Mouse (Mus musculus) layer of hippocampus, postnatal 25 days (tissue): ENCODE results near the gene Nf2. TPM values are rescaled to one million over a fixed set of nuclear protein-coding genes. Genes with fewer than 3 reads are reported as not detected.
"Not testable (repeated sequence)": the region's sequence is repeated elsewhere in the genome, so short reads cannot be mapped to it uniquely, and the experiment has no call there.

Experiments used
- DNase-seq, 2 experiments: peaks; one replicate each; pipeline ENCODE4 v3.0.0; 2022; ENCODE audit warnings: mixed read lengths in 2 of 2, low spot score in 1 of 2; ENCODE audit errors: extremely low spot score in 1 of 2
- total RNA-seq, 2 experiments: library from RNA; stranded (reverse); gene quantifications; 2 replicates each; pipeline ENCODE4 v1.2.3; 2021

The Nf2 gene
- total RNA-seq, 2 experiments from 2014 or later, result 102 to 107 TPM

- DNase-seq, result no peak
Observed at GRCm38 (mm10) chr11:4840942-4841526, 8.3 kb downstream of the Nf2 start.

DNA sequence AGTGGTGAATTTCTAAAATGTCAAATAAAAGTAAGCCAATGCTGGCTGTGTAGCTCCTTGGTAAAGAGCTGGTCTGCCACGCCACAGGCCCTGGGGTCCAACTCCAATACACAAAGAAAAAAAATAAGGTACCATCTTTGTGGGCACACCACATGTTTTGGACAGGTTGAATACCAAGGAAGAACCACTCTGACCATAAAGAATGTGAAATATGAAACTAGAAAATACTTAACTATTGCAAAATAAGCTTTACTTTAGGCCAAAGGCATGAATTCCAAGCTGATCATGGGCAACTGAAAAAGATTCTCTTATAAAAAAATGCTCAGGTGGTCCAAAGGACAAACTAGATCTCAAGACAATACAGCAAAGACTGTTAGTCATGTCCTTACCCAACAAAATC is 11.1 kb downstream of the Nf2 start:
- DNase-seq, result no peak

GRCm38 (mm10) chr11:4837342-4837741 is 12.0 kb downstream of the Nf2 start:
- DNase-seq, result no peak

DNA sequence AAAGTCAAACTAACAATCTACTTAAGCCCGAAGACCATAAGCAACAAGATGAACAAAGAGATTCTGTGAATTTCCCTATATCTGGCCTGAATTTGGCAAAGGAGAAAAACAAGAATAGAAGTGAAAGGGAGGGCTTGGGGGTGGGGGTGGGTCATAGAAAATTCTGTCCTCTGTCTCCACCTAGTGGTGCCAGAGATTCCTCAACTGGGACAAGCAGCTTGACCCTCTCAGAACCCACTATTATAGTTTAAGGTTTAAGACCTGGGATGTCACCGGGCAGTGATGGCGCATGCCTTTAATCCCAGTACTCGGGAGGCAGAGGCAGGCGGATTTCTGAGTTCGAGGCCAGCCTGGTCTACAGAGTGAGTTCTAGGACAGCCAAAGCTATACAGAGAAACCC is 12.6 kb downstream of the Nf2 start:
- peak in 1 of 2 experiments; percentile 51 for DNase-seq

GRCm38 (mm10) chr11:4835436-4835835 is 13.9 kb downstream of the Nf2 start:
- no peak for DNase-seq

GRCm38 (mm10) chr11:4833295-4833939 is 15.9 kb downstream of the Nf2 start:
- DNase-seq, result no peak

DNA sequence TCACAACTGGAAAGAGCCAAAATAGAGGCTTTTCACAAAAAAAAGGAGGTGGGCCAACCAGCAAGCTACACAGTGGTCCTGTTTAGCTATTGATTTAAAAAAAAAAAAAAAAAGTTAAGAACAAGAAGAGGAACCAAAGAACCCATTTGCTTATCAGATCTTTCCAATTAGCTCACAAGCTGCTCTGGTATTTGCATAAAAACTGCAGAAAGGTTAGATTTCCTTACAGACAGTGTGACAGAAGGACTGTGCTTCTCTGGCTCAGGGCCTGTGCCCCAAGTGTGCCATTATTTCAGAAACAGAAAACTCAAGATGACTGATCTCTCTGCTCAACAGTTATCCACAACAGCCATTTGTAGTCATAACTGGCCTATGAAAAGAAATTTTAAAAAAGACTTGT is 18.3 kb downstream of the Nf2 start:
- DNase-seq, result no peak

DNA sequence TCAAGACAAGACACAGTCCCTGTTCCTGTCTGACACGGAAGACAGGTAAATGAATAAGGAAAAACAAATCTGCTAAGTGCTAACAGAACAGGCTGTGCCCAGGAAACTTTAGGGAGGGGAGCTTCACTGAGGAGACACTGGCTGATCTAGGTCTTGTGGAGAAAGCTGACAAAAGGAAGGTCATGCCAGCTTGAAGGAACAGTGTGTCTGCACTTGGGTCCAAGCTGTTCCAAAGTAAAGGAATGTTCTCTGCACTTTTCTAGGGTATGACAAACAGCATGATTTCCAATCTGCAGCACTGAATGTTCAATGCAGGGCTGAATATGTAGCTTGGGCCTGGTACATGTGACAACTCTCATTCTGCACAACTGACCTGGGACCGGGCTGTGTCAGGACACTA is 21.4 kb downstream of the Nf2 start:
- no peak for DNase-seq

GRCm38 (mm10) chr11:4827340-4827739 is 22.0 kb downstream of the Nf2 start:
- no peak for DNase-seq

GRCm38 (mm10) chr11:4826152-4826778 is 23.1 kb downstream of the Nf2 start:
- no peak for DNase-seq

DNA sequence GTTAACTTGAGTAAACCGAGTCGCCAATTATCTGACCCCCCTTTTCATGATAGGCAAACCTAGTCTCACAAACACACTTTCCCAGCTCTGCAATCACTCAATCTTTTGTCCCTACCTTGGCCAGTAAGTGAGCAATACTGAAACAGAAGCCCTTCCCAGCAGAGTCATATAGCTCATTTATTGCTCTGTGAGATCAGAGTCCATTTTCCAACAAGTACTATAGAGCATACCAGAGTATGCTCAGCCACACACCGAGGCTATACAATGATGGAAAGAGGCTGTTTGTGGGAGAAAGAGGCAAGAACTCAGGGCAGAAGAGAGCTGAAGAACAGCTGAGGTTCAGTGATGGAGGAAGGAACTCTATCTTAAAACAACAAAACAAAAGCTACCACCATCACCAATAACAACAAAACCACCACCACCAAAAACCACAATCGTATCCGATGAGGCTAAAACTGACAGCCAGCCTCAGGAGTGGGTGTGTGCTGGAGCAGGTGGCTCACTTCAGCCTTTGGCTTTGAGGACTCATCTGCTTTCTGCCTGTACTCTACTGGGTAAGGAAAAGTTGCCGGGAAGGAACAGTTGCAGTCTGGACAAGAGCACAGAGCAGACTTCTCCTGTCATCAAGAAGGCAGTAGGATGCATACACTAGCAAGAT is 25.6 kb downstream of the Nf2 start:
- DNase-seq, result no peak

DNA sequence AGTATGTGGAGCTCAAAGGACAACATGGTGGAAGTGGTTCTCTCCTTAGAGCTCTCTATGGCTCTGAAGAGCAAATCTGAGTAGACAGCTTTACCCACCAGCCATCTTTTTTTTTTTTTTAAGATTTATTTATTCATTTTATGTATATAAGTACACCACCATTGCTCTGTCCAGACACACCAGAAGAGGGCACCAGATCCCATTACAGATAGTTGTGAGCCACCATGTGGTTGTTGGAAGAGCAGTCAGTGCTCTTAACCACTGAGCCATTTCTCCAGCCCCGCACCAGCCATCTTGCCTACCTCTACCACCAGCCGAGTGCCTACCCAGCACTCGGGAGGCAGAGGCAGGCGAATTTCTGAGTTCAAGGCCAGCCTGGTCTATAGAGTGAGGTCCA is 26.9 kb downstream of the Nf2 start:
- not testable (repeated sequence) for DNase-seq

GRCm38 (mm10) chr11:4821492-4822445 is 27.6 kb downstream of the Nf2 start:
- DNase-seq, result no peak

DNA sequence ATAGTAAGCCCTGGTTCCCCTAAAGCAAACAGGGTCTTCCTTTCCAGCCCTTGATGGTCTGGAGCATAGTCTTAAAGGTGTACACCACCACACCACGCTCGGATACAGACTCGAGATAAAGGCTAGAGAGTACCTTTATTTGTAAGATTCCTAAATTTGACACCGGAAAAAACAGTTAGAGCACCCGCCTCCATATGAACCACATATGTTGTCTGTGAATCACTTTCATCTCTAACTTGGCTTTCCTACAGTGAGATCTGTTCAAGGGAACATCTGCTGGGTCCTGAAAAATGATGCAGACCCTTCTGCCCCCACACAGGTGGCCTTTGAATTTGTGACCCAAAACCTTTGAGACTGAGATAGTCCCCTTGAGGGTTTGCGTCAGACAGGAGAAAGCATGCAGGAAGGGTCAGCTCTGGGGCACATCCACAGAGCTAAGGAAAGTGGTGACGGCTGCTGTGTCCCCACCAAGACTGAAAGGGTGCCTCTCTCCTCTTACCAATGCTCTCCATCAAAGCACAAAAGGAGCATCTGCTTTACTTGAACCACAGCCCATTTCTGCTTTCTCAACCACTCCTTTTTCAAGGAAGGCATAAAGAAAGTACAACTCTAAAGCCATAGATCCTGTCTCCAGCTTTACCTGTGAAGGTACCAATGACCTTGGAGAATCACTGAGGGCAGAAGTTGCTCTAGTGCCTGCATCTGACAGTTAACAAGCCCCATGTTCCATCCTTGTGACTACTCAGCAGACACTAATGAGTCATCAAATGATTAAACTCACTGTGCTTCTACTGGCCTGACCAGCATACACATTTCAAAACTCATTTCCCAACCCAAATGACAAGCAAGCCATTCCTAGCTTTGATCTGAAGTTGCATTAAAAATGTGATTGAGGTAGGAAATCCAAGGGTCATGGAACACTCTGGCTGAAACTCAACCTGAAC is 34.6 kb downstream of the Nf2 start:
- DNase-seq, result no peak

DNA sequence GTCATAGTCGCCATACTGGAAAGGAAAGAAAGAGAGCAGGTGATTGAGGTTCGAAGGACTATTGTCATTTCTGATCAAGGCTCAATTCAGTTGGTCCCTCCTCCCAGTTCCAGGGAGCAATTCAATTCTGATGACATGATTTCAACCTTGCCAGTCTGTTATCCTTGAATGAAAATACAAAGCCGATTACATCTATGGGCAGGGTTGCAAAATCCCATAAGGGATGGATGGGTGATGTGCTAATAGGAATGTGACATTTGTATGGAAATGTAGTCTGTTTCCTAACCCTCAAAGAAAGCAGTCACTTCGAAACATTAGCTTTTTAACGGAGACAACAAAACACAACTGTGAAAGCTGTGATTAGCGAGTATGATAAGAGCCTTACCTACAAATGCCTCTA is 41.0 kb downstream of the Nf2 start:
- no peak for DNase-seq

GRCm38 (mm10) chr11:4806031-4806715 is 43.2 kb downstream of the Nf2 start:
- no peak for DNase-seq

DNA sequence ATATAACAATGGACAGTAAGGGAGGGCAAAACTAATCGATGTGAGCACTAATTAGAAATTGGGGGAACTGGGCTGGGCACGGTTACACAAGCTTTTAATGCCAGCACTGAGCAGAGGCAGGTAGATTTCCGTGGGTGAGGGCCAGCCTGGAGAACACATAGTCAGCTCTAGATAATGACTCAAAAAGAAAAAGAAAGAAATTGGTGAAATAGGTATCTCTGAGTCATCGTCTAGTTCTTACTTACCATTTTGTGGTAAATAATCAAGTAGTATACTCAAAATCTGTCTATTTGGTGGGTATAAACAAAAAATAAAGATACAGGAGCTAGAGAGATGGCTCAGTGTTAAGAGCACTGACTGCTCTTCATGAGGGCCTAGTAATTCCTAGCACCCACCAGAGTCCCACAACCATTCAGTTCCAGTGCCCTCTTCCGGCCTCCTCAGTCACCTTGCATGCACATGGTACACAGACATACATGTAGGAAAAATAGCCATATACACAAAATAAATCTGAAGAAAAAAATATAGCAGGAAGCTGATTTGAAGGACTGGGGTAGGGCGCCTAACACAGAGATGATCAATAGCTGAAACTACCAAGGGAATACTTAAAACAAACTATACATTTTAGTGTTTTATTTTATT is 44.3 kb downstream of the Nf2 start:
- DNase-seq, result no peak

GRCm38 (mm10) chr11:4803951-4804350 is 45.4 kb downstream of the Nf2 start:
- no peak for DNase-seq
